Comparison of ENCODE assay signal across 8 mouse cellular contexts in the genomic region with DNA sequence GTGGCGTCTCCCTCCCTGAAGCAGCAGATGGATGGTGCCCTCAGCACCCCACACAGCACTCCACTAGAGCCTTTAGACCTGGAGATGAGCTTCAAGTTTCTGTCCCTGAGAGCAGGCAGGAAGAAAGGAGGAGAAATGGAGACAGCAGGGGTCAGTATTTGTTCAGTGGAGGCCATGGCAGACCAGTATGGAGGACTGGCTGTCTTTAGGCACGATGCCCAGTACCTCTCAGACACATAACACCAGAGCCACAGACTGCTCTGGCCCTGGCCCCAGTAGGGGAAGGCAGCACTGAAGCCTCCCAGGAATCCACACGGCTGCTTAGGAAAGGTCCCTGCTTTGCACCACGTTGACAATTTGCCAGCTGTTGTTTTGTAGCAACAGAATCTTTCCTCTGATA.
DNase-seq lines count a peak whose midpoint lies in the region; ATAC-seq and TF ChIP-seq lines count a peak whose summit lies in the region.

No protein-coding gene starts in this region.

- H3K9ac ChIP-seq in liver, postnatal 0 days (replicated peaks): no peak overlapping the region
- no peak overlapping the region for H3K9ac ChIP-seq in liver, embryonic 12.5 days
- no peak overlapping the region for H3K9ac ChIP-seq in lung, embryonic 16.5 days (ENCODE audit: low read length)

- H3K27ac ChIP-seq in liver, postnatal 0 days (ENCODE audit: low read depth): no peak overlapping the region
- no peak overlapping the region for H3K27ac ChIP-seq in liver, embryonic 12.5 days
- no peak overlapping the region for H3K27ac ChIP-seq in lung, embryonic 16.5 days (ENCODE audit: low read length)

- no peak overlapping the region for H3K4me2 ChIP-seq in liver, postnatal 0 days (ENCODE audit: low read depth, low read length)
- H3K4me2 ChIP-seq in liver, embryonic 12.5 days: no peak overlapping the region
- H3K4me2 ChIP-seq in lung, embryonic 16.5 days (ENCODE audit: low read depth, low read length): no peak overlapping the region

- peak; percentile 6 for DNase-seq in adrenal gland, adult 8-10 months
- DNase-seq in adrenal gland, postnatal 25 days: no peak
- no peak for DNase-seq in liver, postnatal 0 days
- DNase-seq in heart, adult 8-10 months (ENCODE audit: low spot score): peak; percentile 48
- DNase-seq in right cerebral cortex, postnatal 14 days: no peak

- no peaks in the 10 kb centered on the region for H3K36me3 ChIP-seq in liver, postnatal 0 days (replicated peaks; ENCODE audit: insufficient read depth, low read length)
- H3K36me3 ChIP-seq in liver, embryonic 12.5 days: no peaks in the 10 kb centered on the region
- H3K36me3 ChIP-seq in lung, embryonic 16.5 days (ENCODE audit: control insufficient read depth, insufficient read depth, low read length): no peaks in the 10 kb centered on the region

- ATAC-seq in liver, postnatal 0 days: no peak
- ATAC-seq in liver, embryonic 12.5 days: no peak
- peak; percentile 92 for ATAC-seq in lung, embryonic 16.5 days (ENCODE audit: low read depth)
- no peak for ATAC-seq in megakaryocyte, adult 5-6 weeks (ENCODE audit: poor library complexity, severe bottlenecking)

- H3K4me1 ChIP-seq in liver, postnatal 0 days (ENCODE audit: insufficient read depth): no peaks in the 10 kb centered on the region
- H3K4me1 ChIP-seq in liver, embryonic 12.5 days: no peaks in the 10 kb centered on the region
- H3K4me1 ChIP-seq in lung, embryonic 16.5 days (replicated peaks; ENCODE audit: control insufficient read depth, insufficient read depth, low read length): no peaks in the 10 kb centered on the region; the same call in 1 of the 2 replicates

- no peak for TF ChIP-seq EP300 in liver, postnatal 0 days (IDR thresholded peaks at IDR 0.05; ENCODE audit: low read depth)

- H3K27me3 ChIP-seq in liver, postnatal 0 days (ENCODE audit: insufficient read depth, low read length): no peaks in the 10 kb centered on the region
- H3K27me3 ChIP-seq in liver, embryonic 12.5 days (replicated peaks): no peaks in the 10 kb centered on the region
- H3K27me3 ChIP-seq in lung, embryonic 16.5 days (ENCODE audit: control insufficient read depth, insufficient read depth, low read depth, low read length): no peaks in the 10 kb centered on the region

- peak; percentile 25; the same call in 1 of the 2 replicates for TF ChIP-seq CTCF in liver, postnatal 0 days (IDR thresholded peaks at IDR 0.05; ENCODE audit: low read depth)

- H3K4me3 ChIP-seq in liver, postnatal 0 days (ENCODE audit: low read depth, low read length): no peak overlapping the region
- H3K4me3 ChIP-seq in liver, embryonic 12.5 days: no peak overlapping the region
- H3K4me3 ChIP-seq in lung, embryonic 16.5 days (ENCODE audit: low read length): no peak overlapping the region

- WGBS in liver, postnatal 0 days (ENCODE audit: insufficient replicate concordance): 57% methylated on average over 4 of the region's 4 CpGs
- WGBS in liver, embryonic 12.5 days (ENCODE audit: insufficient replicate concordance): 61% methylated on average over 4 of the region's 4 CpGs
- 28% methylated on average over 4 of the region's 4 CpGs for WGBS in lung, embryonic 16.5 days

- no peaks in the 10 kb centered on the region for H3K9me3 ChIP-seq in liver, postnatal 0 days (ENCODE audit: low read length)
- no peaks in the 10 kb centered on the region for H3K9me3 ChIP-seq in liver, embryonic 12.5 days (replicated peaks)
- no peaks in the 10 kb centered on the region for H3K9me3 ChIP-seq in lung, embryonic 16.5 days (ENCODE audit: control insufficient read depth, low read length)

Comparison
In these comparisons a context has a peak if more than half of its experiments do, and no peak if none do; other contexts are left out.
1. DNase-seq: peak in adrenal gland, adult 8-10 months (single experiment) and heart, adult 8-10 months (single experiment); none in adrenal gland, postnatal 25 days (single experiment), liver, postnatal 0 days (single experiment) and right cerebral cortex, postnatal 14 days (single experiment).